Mouse (Mus musculus) neutrophil, adult 59 days (primary cell): ENCODE measurements around the gene Mzt1. TPM values are rescaled to one million over a fixed set of nuclear protein-coding genes. Genes with fewer than 3 reads are reported as not detected.

ENCODE experiments used
- total RNA-seq, 2 experiments: library from RNA; stranded (reverse); gene quantifications; 1 replicate in 1 of 2; 2 replicates in 1 of 2; pipeline ENCODE4 v1.2.4; 2023

Gene Mzt1
- 10 to 100 TPM; 13.6 to 19.2 TPM for total RNA-seq

GRCm38 (mm10) chr14:99046031-99046781, at the start of gene Mzt1, which contains the start of gene Bora:
Gene Mzt1, minus strand, starts transcription at chr14:99046134.
Gene Bora, plus strand, starts transcription at chr14:99046222.

GRCm38 (mm10) chr14:98994218-98994617, 51.7 kb downstream of the Mzt1 start, which contains the start of gene Rpl36a-ps1:
Gene Rpl36a-ps1, minus strand, starts transcription at chr14:98994318.

Other genes with a start within 250 kb of the Mzt1 start
- gene Rpl36a-ps1, start 51.8 kb downstream of the Mzt1 start, total RNA-seq, result 1 to 10 TPM in 1 of 2 experiments, not detected in 1; 1.2 TPM
- gene Bora, start 88 bp upstream of the Mzt1 start, total RNA-seq, result 10 to 100 TPM; 19.3 to 21.0 TPM
- gene Pibf1, start 53.3 kb upstream of the Mzt1 start, total RNA-seq, result 10 to 100 TPM; 12.2 to 12.3 TPM
- 10 to 100 TPM in 1 of 2 experiments, 1 to 10 TPM in 1; 9.2 to 11.6 TPM for gene Dis3, start 53.6 kb upstream of the Mzt1 start, total RNA-seq